Mouse (Mus musculus) CD4-positive, CD25-positive, alpha-beta regulatory T cell, adult 9 weeks (primary cell): ENCODE data around the gene Gatc. TPM values are rescaled to one million over a fixed set of nuclear protein-coding genes. Genes with fewer than 3 reads are reported as not detected.

Experiments used
- polyA plus RNA-seq: library from polyadenylated mRNA; unstranded; fragments of 100-300 nt; shearing (Covaris generic); gene quantifications from one replicate; pipeline ENCODE4 v1.2.1, GENCODE M21; 2017

Gatc gene
- polyA plus RNA-seq = 18.8 TPM

DNA sequence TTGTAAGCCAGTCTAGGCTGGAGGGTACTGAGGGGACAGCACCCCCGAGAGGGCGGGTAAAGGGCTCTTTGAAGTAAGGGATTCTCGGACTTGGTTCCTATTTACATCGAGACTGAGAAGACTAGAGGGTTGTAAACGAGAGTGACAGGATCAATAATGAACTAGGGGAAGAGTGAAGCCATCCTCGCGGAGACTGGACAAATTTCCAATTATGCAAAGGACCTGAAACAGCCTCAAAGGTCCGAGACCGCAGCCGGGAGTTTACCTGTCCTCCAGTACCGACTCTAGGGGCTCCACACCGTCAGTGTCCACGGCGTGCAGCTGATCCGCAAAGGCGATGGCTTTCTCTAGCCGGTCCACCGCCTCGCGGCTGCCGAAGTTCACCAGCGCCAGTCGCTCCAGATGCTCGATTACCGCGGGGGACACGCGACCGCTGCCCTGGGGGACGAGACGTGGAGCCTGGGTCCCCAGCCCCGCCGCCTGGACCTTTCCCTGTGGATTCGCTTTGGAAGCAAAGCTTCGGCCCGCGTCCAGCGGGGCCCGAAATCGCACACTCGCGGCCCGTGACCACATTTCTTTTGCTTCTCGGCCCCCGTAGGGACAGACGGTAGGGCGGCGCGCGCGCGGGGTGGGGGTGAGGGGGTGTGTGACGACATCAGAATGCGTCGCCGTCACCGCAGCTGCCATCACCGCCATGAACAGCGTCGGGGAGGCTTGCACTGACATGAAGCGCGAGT is at the start of gene Gatc, which contains the start of gene Triap1:
Gatc (minus strand) TSS at position 602 of the 737 bp plus-strand sequence.
Triap1 (plus strand) TSS at position 649 of the 737 bp plus-strand sequence.

GRCm38 (mm10) chr5:115348546-115349224 is 7.7 kb upstream of the Gatc start, which contains the start of gene Cox6a1:
TSS of gene Cox6a1 (minus strand) at chr5:115348981.

GRCm38 (mm10) chr5:115326875-115327609 is 13.9 kb downstream of the Gatc start, which contains the start of gene Srsf9:
TSS of gene Srsf9 (plus strand) at chr5:115327177.

GRCm38 (mm10) chr5:115300792-115301614 is 40.0 kb downstream of the Gatc start, which contains the start of gene Dynll1:
TSS of gene Dynll1 (minus strand) at chr5:115300999.

Other genes with a start within 250 kb of the Gatc start
- 4.1 TPM for gene Gm10401, start 242.9 kb downstream of the Gatc start, polyA plus RNA-seq
- 43.3 TPM for gene Acads, start 221.8 kb downstream of the Gatc start, polyA plus RNA-seq
- gene Unc119b, start 206.2 kb downstream of the Gatc start, polyA plus RNA-seq = 26.6 TPM
- gene Mlec, start 183.0 kb downstream of the Gatc start, polyA plus RNA-seq = 42.7 TPM
- 0.37 TPM for gene Cabp1, start 146.8 kb downstream of the Gatc start, polyA plus RNA-seq
- 84.8 TPM for gene Pop5, start 105.3 kb downstream of the Gatc start, polyA plus RNA-seq
- gene Rnf10, start 68.3 kb downstream of the Gatc start, polyA plus RNA-seq = 16.4 TPM
- gene Coq5, start 61.5 kb downstream of the Gatc start, polyA plus RNA-seq = 50.7 TPM
- 581 TPM for gene Dynll1, start 40.2 kb downstream of the Gatc start, polyA plus RNA-seq
- gene Srsf9, start 14.0 kb downstream of the Gatc start, polyA plus RNA-seq = 11.6 TPM
- gene Triap1, start within 50 bp of the Gatc start, polyA plus RNA-seq = 67.5 TPM
- 572 TPM for gene Cox6a1, start 7.8 kb upstream of the Gatc start, polyA plus RNA-seq
- not detected for gene Msi1, start 88.4 kb upstream of the Gatc start, polyA plus RNA-seq
- not detected for gene Pla2g1b, start 125.1 kb upstream of the Gatc start, polyA plus RNA-seq
- gene Sirt4, start 143.5 kb upstream of the Gatc start, polyA plus RNA-seq = 22.0 TPM
- gene Pxn, start 165.5 kb upstream of the Gatc start, polyA plus RNA-seq = 51.4 TPM
- gene Rplp0, start 218.3 kb upstream of the Gatc start, polyA plus RNA-seq = 2,605 TPM
- 45.1 TPM for gene Gcn1l1, start 224.1 kb upstream of the Gatc start, polyA plus RNA-seq